Mouse (Mus musculus) brown adipose tissue, adult 24 weeks (tissue): ENCODE measurements around the gene Haus4. TPM values are rescaled to one million over a fixed set of nuclear protein-coding genes. Genes with fewer than 3 reads are reported as not detected.

Experiments used
- H3K27ac ChIP-seq: fragments of 200-500 bp; replicated peaks from 2 replicates; pipeline ENCODE4 v1.5.1; 2012; ENCODE audit warnings: low read depth, mild to moderate bottlenecking, low read length
- H3K4me1 ChIP-seq: fragments of 200-500 bp; 2 replicates; pipeline ENCODE4 v1.6.1; 2012; ENCODE audit warnings: low read length, mixed read lengths; ENCODE audit not compliant: control insufficient read depth, insufficient read depth, insufficient read length
- H3K4me3 ChIP-seq: fragments of 200-500 bp; 2 replicates; pipeline ENCODE4 v1.5.1; 2012; ENCODE audit warnings: low read depth, mild to moderate bottlenecking, low read length, moderate library complexity; ENCODE audit not compliant: insufficient read depth
- polyA plus RNA-seq: library from polyadenylated mRNA; stranded (reverse); fragments of >200 nt; gene quantifications from 2 replicates; pipeline ENCODE4 v1.2.4, GENCODE M21; 2012; ENCODE audit not compliant: missing spikeins, insufficient read depth, insufficient read length

The Haus4 gene
- polyA plus RNA-seq, result 4.1 and 6.8 TPM in 2 replicates

- H3K4me3 ChIP-seq, result peak within 1 kb of the TSS; percentile 87
- H3K27ac ChIP-seq, result peak within 1 kb of the TSS; percentile 77
- H3K4me1 ChIP-seq, result no peaks in the 10 kb centered on the region
Observed at GRCm38 (mm10) chr14:54553975-54554769, at the start of gene Haus4. Haus4 (minus strand) TSS chr14:54554616.

- Histone ChIP-seq H3K27ac (peak overlapping the region; percentile 95), H3K4me1 (0 out of 2 replicates have a peak, but pooled peaks cover 2% of the 10 kb centered on the region), H3K4me3 (peak overlapping the region; percentile 60)
Observed at GRCm38 (mm10) chr14:54603686-54604085, 49.3 kb upstream of the Haus4 start.

- Histone ChIP-seq H3K4me3 (peak overlapping the region; percentile 78), H3K4me1 (0 out of 2 replicates have a peak, but pooled peaks cover 2% of the 10 kb centered on the region), H3K27ac (peak overlapping the region; percentile 95)
Observed at GRCm38 (mm10) chr14:54603038-54603654, 48.7 kb upstream of the Haus4 start.

GRCm38 (mm10) chr14:54602613-54603012, 48.2 kb upstream of the Haus4 start:
- Histone ChIP-seq H3K27ac (no peak overlapping the region), H3K4me1 (0 out of 2 replicates have a peak, but pooled peaks cover 2% of the 10 kb centered on the region), H3K4me3 (peak overlapping the region; percentile 78)

- Histone ChIP-seq H3K4me1 (0 out of 2 replicates have a peak, but pooled peaks cover 2% of the 10 kb centered on the region), H3K4me3 (no peak overlapping the region), H3K27ac (no peak overlapping the region)
Observed at GRCm38 (mm10) chr14:54601601-54602000, 47.2 kb upstream of the Haus4 start.

DNA sequence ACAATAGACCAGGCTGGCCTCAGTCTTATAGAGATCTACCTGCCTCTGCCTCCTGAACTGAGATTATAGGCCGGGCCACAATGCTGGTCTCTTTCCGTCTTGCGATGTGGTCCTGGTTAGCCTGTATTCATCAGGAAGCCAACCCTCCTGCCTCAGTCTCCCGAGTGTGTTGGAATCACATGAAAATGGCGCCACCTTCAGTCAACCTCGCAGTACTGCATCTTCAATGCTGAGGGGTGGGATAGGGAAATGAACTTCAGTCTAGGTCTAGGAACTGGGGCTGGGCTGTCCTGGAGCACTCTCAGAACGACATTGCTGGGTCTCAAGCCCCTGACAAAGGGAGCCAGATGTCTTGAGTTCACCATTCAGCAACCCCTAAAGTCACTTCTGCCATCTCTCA, 42.7 kb upstream of the Haus4 start:
- Histone ChIP-seq H3K4me3 (no peak overlapping the region), H3K27ac (no peak overlapping the region), H3K4me1 (no peaks in the 10 kb centered on the region)

GRCm38 (mm10) chr14:54594631-54595414, 40.4 kb upstream of the Haus4 start:
- no peak overlapping the region for H3K27ac ChIP-seq
- H3K4me3 ChIP-seq, result no peak overlapping the region
- H3K4me1 ChIP-seq, result 0 out of 2 replicates have a peak, but pooled peaks cover 2% of the 10 kb centered on the region

GRCm38 (mm10) chr14:54594055-54594454, 39.6 kb upstream of the Haus4 start:
- Histone ChIP-seq H3K4me3 (no peak overlapping the region), H3K4me1 (0 out of 2 replicates have a peak, but pooled peaks cover 2% of the 10 kb centered on the region)

DNA sequence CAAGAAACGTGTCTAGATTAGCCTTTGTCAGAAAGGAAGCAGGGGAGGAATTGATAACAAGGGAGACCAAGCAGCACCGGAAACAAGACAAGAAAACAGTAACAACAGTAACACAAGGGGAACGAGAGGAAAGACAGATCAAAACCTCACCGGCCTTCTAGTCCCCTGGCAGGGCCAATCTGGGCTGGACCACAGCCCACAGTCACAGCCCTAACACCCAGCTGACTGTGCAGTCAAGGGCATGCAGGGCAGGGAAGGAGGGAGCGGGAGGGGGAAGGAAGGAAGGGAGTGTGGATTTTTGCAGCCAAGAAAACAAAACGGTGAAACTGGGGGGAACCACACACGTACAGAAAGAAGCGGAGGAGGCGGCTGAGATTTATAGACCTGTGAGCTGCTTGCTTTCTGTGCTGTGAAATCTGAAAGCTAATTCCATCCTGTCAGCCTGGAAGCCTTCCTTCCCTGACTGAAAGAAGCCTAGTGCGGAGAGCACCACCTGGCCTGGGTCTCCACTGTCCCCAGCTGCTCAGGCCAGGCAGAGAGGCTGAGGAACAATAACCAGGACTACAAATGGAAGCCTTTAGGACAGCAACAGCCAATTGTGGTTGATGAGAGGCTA, 38.0 kb upstream of the Haus4 start:
- Histone ChIP-seq H3K4me3 (no peak overlapping the region), H3K27ac (no peak overlapping the region; the same call in 1 of the 2 replicates), H3K4me1 (0 out of 2 replicates have a peak, but pooled peaks cover 2% of the 10 kb centered on the region)

More at GRCm38 (mm10) chr14:54594055-54594454, 39.6 kb upstream of the Haus4 start:
- no peak overlapping the region for H3K27ac ChIP-seq

DNA sequence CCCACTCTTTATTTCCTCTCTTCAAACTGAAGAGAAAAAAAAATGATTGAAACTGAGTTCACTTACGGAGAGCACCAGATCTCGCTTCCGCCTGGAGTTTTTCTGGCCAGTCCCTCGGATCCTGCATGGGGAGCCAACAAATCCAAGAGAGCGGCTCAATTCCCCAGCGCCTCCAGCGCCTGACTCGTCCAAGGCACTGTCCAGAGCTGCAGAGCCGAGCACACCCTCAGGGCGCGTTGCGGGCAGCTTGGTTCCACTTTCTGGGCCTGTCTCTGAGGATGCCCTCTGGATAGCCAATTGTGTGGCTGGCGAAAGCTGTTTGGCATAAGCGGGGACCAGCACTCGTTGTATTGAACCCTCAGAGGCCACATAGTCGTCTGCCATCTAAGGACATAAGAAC, 36.6 kb upstream of the Haus4 start:
- H3K4me3 ChIP-seq, result no peak overlapping the region
- H3K4me1 ChIP-seq, result 0 out of 2 replicates have a peak, but pooled peaks cover 2% of the 10 kb centered on the region
- no peak overlapping the region for H3K27ac ChIP-seq

DNA sequence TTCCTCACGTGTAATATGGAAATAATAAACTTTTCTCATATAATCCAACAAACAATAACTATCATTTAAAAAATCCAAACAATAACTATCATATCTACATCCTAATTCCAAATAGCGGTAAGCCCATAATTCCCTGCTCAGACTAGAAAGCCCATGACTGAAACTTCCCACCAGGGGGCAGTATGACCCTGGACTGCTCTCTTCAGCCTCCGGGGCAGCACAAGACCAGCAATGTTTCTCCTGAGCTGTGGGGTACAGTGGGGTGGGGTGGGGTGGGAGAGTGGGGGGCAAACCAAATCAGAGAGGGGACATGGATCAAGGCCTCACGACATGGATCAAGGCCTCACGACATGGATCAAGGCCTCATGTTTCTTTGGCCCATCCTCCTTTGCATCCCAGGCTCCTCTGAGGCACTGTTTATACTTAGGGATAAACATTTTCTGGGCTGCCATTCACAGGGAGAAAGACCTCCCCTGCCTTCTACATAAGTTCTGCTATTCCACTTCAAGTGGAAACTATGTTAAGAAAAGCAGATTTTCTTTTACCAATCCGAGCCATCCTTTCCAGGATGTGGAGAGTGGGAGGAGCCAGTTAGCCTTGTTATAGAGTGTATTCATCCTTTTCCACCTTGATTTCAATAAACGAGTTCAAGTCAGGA, 29.4 kb upstream of the Haus4 start:
- no peaks in the 10 kb centered on the region for H3K4me1 ChIP-seq
- no peak overlapping the region for H3K27ac ChIP-seq

DNA sequence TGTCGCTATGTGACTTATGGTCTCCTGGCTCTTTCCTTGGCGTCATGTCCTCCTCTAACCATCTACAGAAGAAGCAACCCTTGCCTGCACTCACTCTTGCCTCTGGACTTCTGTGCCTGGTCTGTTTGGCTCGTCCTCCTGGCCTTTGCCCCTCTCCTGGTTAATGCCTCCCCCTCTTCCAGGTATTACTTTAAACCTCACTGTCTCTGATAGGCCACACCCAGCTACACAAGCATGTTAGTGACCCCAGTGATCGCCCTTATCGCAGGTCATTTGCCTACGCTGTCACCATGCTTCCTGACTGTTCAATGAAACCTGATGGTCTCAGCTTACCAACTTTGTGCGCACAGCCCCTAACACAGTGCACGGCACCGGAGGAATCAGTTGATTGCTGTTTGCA, 28.1 kb upstream of the Haus4 start:
- Histone ChIP-seq H3K27ac (no peak overlapping the region), H3K4me1 (no peaks in the 10 kb centered on the region), H3K4me3 (no peak overlapping the region)

More for the DNA sequence above, 29.4 kb upstream of the Haus4 start:
- H3K4me3 ChIP-seq, result no peak overlapping the region

DNA sequence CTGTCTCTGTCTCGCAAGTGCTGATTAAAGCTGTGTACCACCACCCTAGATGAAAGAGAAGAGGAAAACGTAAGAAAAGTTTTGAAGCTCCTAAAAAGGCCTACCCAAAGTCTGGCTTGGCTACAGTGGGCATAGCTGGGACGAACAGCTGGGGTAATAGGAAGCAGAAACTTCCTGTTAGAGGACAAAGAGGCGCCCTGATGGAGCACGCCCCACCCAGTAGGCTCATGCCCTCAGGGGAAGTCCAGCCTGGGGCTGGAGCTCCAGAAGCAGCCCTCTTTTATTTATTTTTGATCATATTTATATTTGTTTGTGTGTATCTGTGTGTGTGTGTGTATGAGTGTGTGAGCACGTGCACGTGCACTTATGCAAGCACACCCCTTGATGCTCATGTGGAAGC, 25.2 kb upstream of the Haus4 start:
- H3K4me3 ChIP-seq, result no peak overlapping the region
- no peaks in the 10 kb centered on the region for H3K4me1 ChIP-seq
- H3K27ac ChIP-seq, result no peak overlapping the region

GRCm38 (mm10) chr14:54578063-54578462, 23.6 kb upstream of the Haus4 start:
- Histone ChIP-seq H3K4me3 (peak overlapping the region; percentile 67), H3K27ac (peak overlapping the region; percentile 84), H3K4me1 (no peaks in the 10 kb centered on the region; the same call in 1 of the 2 replicates)
